Mouse (Mus musculus): Measurements from ENCODE around the gene Ddah2.

Ddah2 gene

GRCm38 (mm10) chr17:35050126-35050750 is 8.6 kb upstream of the Ddah2 start:
- no peak for DNase-seq (ENCODE audit: extremely low read depth, low read depth, low spot score)

- no peak for DNase-seq (ENCODE audit: extremely low read depth, low read depth, low spot score)
Measured at GRCm38 (mm10) chr17:35051156-35052086, 7.4 kb upstream of the Ddah2 start.

- no peak for DNase-seq (ENCODE audit: extremely low read depth, low read depth, low spot score)
Measured at GRCm38 (mm10) chr17:35052271-35052798, 6.5 kb upstream of the Ddah2 start.

- DNase-seq (ENCODE audit: extremely low read depth, low read depth, low spot score): no peak
Measured at GRCm38 (mm10) chr17:35055691-35056495, 2.9 kb upstream of the Ddah2 start.

- DNase-seq (ENCODE audit: extremely low read depth, low read depth, low spot score): no peak
Measured at GRCm38 (mm10) chr17:35057090-35057489, 1.7 kb upstream of the Ddah2 start.

- no peak for DNase-seq (ENCODE audit: extremely low read depth, low read depth, low spot score)
Measured at GRCm38 (mm10) chr17:35058316-35058715, 519 bp upstream of the Ddah2 start.

- DNase-seq (ENCODE audit: extremely low read depth, low read depth, low spot score): no peak
Measured at GRCm38 (mm10) chr17:35060071-35060470, 1.2 kb downstream of the Ddah2 start.

GRCm38 (mm10) chr17:35060737-35061297 is 2.0 kb downstream of the Ddah2 start:
- DNase-seq (ENCODE audit: extremely low read depth, low read depth, low spot score): no peak

GRCm38 (mm10) chr17:35061299-35061698 is 2.5 kb downstream of the Ddah2 start:
- no peak for DNase-seq (ENCODE audit: extremely low read depth, low read depth, low spot score)

- DNase-seq (ENCODE audit: extremely low read depth, low read depth, low spot score): no peak
Measured at GRCm38 (mm10) chr17:35063466-35063865, 4.6 kb downstream of the Ddah2 start.

GRCm38 (mm10) chr17:35064378-35064877 is 5.6 kb downstream of the Ddah2 start:
- no peak for DNase-seq (ENCODE audit: extremely low read depth, low read depth, low spot score)

- DNase-seq (ENCODE audit: extremely low read depth, low read depth, low spot score): peak; percentile 91
Measured at GRCm38 (mm10) chr17:35064951-35065947, 6.4 kb downstream of the Ddah2 start, which contains the start of gene Ly6g6c. Gene Ly6g6c (plus strand): TSS chr17:35065388.

GRCm38 (mm10) chr17:35066084-35066483 is 7.2 kb downstream of the Ddah2 start, which contains the start of gene Mpig6b:
Gene Mpig6b (minus strand): TSS chr17:35066184.
- DNase-seq (ENCODE audit: extremely low read depth, low read depth, low spot score): no peak

GRCm38 (mm10) chr17:35068213-35068914 is 9.5 kb downstream of the Ddah2 start:
- DNase-seq (ENCODE audit: extremely low read depth, low read depth, low spot score): peak; percentile 64

GRCm38 (mm10) chr17:35070556-35071229 is 11.9 kb downstream of the Ddah2 start:
- peak; percentile 72 for DNase-seq (ENCODE audit: extremely low read depth, low read depth, low spot score)

- no peak for DNase-seq (ENCODE audit: extremely low read depth, low read depth, low spot score)
Measured at GRCm38 (mm10) chr17:35071454-35071853, 12.6 kb downstream of the Ddah2 start.

- DNase-seq (ENCODE audit: extremely low read depth, low read depth, low spot score): no peak
Measured at GRCm38 (mm10) chr17:35074097-35074496, 15.3 kb downstream of the Ddah2 start.

Data from fat pad, adult 2 months (tissue).